Mouse (Mus musculus): Measurements from ENCODE around the gene Asb18.

DNA sequence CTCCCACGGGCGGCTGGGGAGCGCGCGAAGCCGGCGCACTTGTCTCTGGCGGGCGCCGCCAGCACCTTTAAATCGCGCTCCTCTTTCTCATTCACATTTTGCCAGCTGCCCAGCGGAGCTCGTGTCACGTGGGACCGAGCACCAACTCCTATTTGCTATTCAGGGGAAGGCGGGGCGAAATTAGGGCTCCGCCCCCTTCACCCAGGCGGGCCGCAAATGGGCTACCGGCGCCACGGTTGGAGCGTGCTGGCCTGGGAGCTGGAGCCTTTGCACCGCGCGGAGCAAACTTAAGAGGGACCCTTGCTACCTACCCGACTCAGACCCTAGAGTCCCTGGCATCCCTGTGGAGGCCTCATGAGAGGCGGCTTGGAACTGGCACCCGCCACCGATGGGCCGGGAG lies 83.3 kb downstream of the Asb18 start, which contains the start of gene Gbx2:
- TF ChIP-seq CTCF (IDR thresholded peaks at IDR 0.05; ENCODE audit: insufficient read depth, low read depth, low read length) (no peak), POLR2A (IDR thresholded peaks at IDR 0.05; ENCODE audit: insufficient read depth, low read depth, low read length) (no peak)

All from olfactory bulb, adult 2 months (tissue).